Mouse (Mus musculus): ENCODE data around the gene Kti12.

- TF ChIP-seq CTCF (IDR thresholded peaks at IDR 0.05) (no peak), POLR2A (IDR thresholded peaks at IDR 0.05; ENCODE audit: insufficient read depth, low read depth, low read length) (no peak), EP300 (IDR thresholded peaks at IDR 0.05; ENCODE audit: insufficient read depth, low read depth, low read length) (no peak)
These were observed 4.2 kb upstream of the Kti12 start for GRCm38 (mm10) chr4:108843336-108843735.
